Mouse (Mus musculus): ENCODE measurements around the gene Stambp. TPM values are rescaled to one million over a fixed set of nuclear protein-coding genes. Genes with fewer than 3 reads are reported as not detected.

The Stambp gene
- polyA plus RNA-seq, 1 experiment from 2014 or later = 30.7 TPM

- Histone ChIP-seq H3K9ac (replicated peaks; ENCODE audit: low read depth) (no peak overlapping the region), H3K27ac (ENCODE audit: low read length) (no peak overlapping the region)
- WGBS = 51% methylated on average over 6 of the region's 6 CpGs
These were observed 27.2 kb upstream of the Stambp start for GRCm38 (mm10) chr6:83599636-83600174.

GRCm38 (mm10) chr6:83599060-83599550, 26.6 kb upstream of the Stambp start:
- ATAC-seq (no peak), DNase-seq (ENCODE audit: low spot score) (no peak)
- Histone ChIP-seq H3K27ac (ENCODE audit: low read length) (no peak overlapping the region), H3K36me3 (ENCODE audit: insufficient read depth, low read length) (no peaks in the 10 kb centered on the region), H3K9me3 (ENCODE audit: low read length) (no peaks in the 10 kb centered on the region), H3K4me3 (ENCODE audit: low read depth, low read length) (peak overlapping the region; percentile 16; the same call in 1 of the 2 replicates), H3K27me3 (replicated peaks; ENCODE audit: insufficient read depth, low read length) (no peaks in the 10 kb centered on the region), H3K9ac (replicated peaks; ENCODE audit: low read depth) (no peak overlapping the region), H3K4me1 (ENCODE audit: insufficient read depth, low read depth, low read length) (peaks cover 3% of the 10 kb centered on the region; the same call in 1 of the 2 replicates), H3K4me2 (replicated peaks; ENCODE audit: low read depth, low read length) (peak overlapping the region; percentile 41)
- TF ChIP-seq EP300 (IDR thresholded peaks at IDR 0.05) (no peak), CTCF (IDR thresholded peaks at IDR 0.05) (no peak)
- WGBS = 40% methylated on average over 24 of the region's 24 CpGs

More at GRCm38 (mm10) chr6:83599636-83600174, 27.2 kb upstream of the Stambp start:
- Histone ChIP-seq H3K4me2 (replicated peaks; ENCODE audit: low read depth, low read length) (no peak overlapping the region), H3K4me1 (ENCODE audit: insufficient read depth, low read depth, low read length) (peaks cover 3% of the 10 kb centered on the region; the same call in 1 of the 2 replicates), H3K9me3 (ENCODE audit: low read length) (no peaks in the 10 kb centered on the region), H3K4me3 (ENCODE audit: low read depth, low read length) (no peak overlapping the region), H3K36me3 (ENCODE audit: insufficient read depth, low read length) (no peaks in the 10 kb centered on the region), H3K27me3 (replicated peaks; ENCODE audit: insufficient read depth, low read length) (no peaks in the 10 kb centered on the region)
- no peak for ATAC-seq
- DNase-seq (ENCODE audit: low spot score) = no peak
- TF ChIP-seq CTCF (IDR thresholded peaks at IDR 0.05) (no peak), EP300 (IDR thresholded peaks at IDR 0.05) (no peak)

GRCm38 (mm10) chr6:83598646-83599045, 26.1 kb upstream of the Stambp start:
- Histone ChIP-seq H3K9me3 (ENCODE audit: low read length) (no peaks in the 10 kb centered on the region), H3K9ac (replicated peaks; ENCODE audit: low read depth) (no peak overlapping the region), H3K27me3 (replicated peaks; ENCODE audit: insufficient read depth, low read length) (no peaks in the 10 kb centered on the region), H3K36me3 (ENCODE audit: insufficient read depth, low read length) (no peaks in the 10 kb centered on the region), H3K4me2 (replicated peaks; ENCODE audit: low read depth, low read length) (peak overlapping the region; percentile 41), H3K27ac (ENCODE audit: low read length) (no peak overlapping the region), H3K4me3 (ENCODE audit: low read depth, low read length) (peak overlapping the region; percentile 16; the same call in 1 of the 2 replicates), H3K4me1 (ENCODE audit: insufficient read depth, low read depth, low read length) (peaks cover 3% of the 10 kb centered on the region; the same call in 1 of the 2 replicates)
- DNase-seq (ENCODE audit: low spot score) (peak; percentile 57), ATAC-seq (0 out of 2 replicates have a peak, but pooled peaks have one; percentile 35)
- WGBS = 8% methylated on average over 9 of the region's 9 CpGs
- TF ChIP-seq CTCF (IDR thresholded peaks at IDR 0.05) (peak; percentile 74), EP300 (IDR thresholded peaks at IDR 0.05) (no peak)

DNA sequence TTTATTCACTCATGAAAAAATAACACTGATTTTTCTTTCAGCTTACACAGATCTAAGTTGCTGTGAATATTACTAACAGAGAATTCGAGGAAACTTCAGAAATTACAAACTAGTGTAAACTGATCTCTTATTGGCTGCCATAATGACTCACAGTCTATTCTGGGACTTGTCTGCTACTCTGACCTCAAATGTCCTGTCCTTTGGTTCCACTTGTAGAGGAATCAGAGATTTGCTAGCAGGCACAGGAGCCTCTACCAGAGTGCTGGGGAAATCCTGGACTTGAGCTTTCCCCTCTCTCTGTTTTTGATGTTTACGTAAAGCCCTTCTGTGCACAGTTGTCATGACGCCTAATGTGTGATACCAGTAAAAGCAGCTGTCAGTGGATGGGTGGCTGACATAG, 25.5 kb upstream of the Stambp start:
- H3K27me3 ChIP-seq (replicated peaks; ENCODE audit: insufficient read depth, low read length) = no peaks in the 10 kb centered on the region
- peaks cover 3% of the 10 kb centered on the region; the same call in 1 of the 2 replicates for H3K4me1 ChIP-seq (ENCODE audit: insufficient read depth, low read depth, low read length)
- no peaks in the 10 kb centered on the region for H3K9me3 ChIP-seq (ENCODE audit: low read length)
- no peak overlapping the region for H3K9ac ChIP-seq (replicated peaks; ENCODE audit: low read depth)
- H3K4me3 ChIP-seq (ENCODE audit: low read depth, low read length) = no peak overlapping the region
- DNase-seq (ENCODE audit: low spot score) (peak; percentile 19), ATAC-seq (peak; percentile 40; the same call in 1 of the 2 replicates)
- H3K36me3 ChIP-seq (ENCODE audit: insufficient read depth, low read length) = no peaks in the 10 kb centered on the region
- 32% methylated on average over 3 of the region's 3 CpGs for WGBS
- H3K27ac ChIP-seq (ENCODE audit: low read length) = no peak overlapping the region
- TF ChIP-seq EP300 (IDR thresholded peaks at IDR 0.05) (no peak), CTCF (IDR thresholded peaks at IDR 0.05) (no peak)
- H3K4me2 ChIP-seq (replicated peaks; ENCODE audit: low read depth, low read length) = no peak overlapping the region

DNA sequence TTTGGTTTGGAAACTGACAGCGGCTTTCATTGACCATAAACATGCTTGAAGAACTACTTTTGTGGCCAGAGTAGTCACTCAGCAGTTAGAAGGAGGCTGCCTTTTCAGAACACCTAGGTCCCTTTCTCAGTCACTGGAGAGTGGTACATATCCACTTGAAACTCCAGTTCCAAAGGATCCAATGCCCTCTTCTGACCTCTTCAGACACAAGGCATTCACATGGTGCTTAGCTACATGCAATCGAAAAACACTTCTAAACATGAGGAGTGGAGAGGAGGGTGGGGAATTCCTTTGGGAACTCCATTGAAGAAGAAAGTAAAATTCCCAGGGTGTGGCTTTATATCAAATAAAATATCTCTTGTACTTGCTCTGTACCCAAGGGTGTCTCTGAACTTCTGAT, 22.5 kb upstream of the Stambp start:
- peak; percentile 52 for ATAC-seq
- H3K4me2 ChIP-seq (replicated peaks; ENCODE audit: low read depth, low read length) = no peak overlapping the region

GRCm38 (mm10) chr6:83593896-83594295, 21.4 kb upstream of the Stambp start:
- Histone ChIP-seq H3K27me3 (replicated peaks; ENCODE audit: insufficient read depth, low read length) (no peaks in the 10 kb centered on the region), H3K9me3 (ENCODE audit: low read length) (no peaks in the 10 kb centered on the region), H3K4me2 (replicated peaks; ENCODE audit: low read depth, low read length) (no peak overlapping the region), H3K27ac (ENCODE audit: low read length) (no peak overlapping the region), H3K4me3 (ENCODE audit: low read depth, low read length) (no peak overlapping the region), H3K4me1 (ENCODE audit: insufficient read depth, low read depth, low read length) (peaks cover under 1% of the 10 kb centered on the region; the same call in 1 of the 2 replicates), H3K9ac (replicated peaks; ENCODE audit: low read depth) (no peak overlapping the region), H3K36me3 (ENCODE audit: insufficient read depth, low read length) (no peaks in the 10 kb centered on the region)
- 69% methylated on average over 7 of the region's 7 CpGs for WGBS
- no peak for DNase-seq (ENCODE audit: low spot score)
- no peak for ATAC-seq
- TF ChIP-seq CTCF (IDR thresholded peaks at IDR 0.05) (no peak), EP300 (IDR thresholded peaks at IDR 0.05) (no peak)

More for the DNA sequence above, 22.5 kb upstream of the Stambp start:
- TF ChIP-seq EP300 (IDR thresholded peaks at IDR 0.05) (peak; percentile 22; the same call in 1 of the 2 replicates), CTCF (IDR thresholded peaks at IDR 0.05) (no peak)
- Histone ChIP-seq H3K4me1 (ENCODE audit: insufficient read depth, low read depth, low read length) (peaks cover 3% of the 10 kb centered on the region; the same call in 1 of the 2 replicates), H3K9me3 (ENCODE audit: low read length) (no peaks in the 10 kb centered on the region), H3K27ac (ENCODE audit: low read length) (no peak overlapping the region), H3K4me3 (ENCODE audit: low read depth, low read length) (no peak overlapping the region), H3K9ac (replicated peaks; ENCODE audit: low read depth) (no peak overlapping the region), H3K36me3 (ENCODE audit: insufficient read depth, low read length) (no peaks in the 10 kb centered on the region), H3K27me3 (replicated peaks; ENCODE audit: insufficient read depth, low read length) (no peaks in the 10 kb centered on the region)
- WGBS = 60% methylated on average over 2 of the region's 2 CpGs
- no peak for DNase-seq (ENCODE audit: low spot score)
